Mouse (Mus musculus) CD4-positive, CD25-positive, alpha-beta regulatory T cell, adult 2 months (primary cell): ENCODE data around the gene Elp5.
A peak's percentile ranks its signal among the peaks of the same experiment; 100 is the strongest.
"Not testable (repeated sequence)": the region's sequence is repeated elsewhere in the genome, so short reads cannot be mapped to it uniquely, and the experiment has no call there.

ENCODE experiments used
- DNase-seq: peaks from one replicate; pipeline ENCODE4 v3.0.0-alpha.2; 2012; ENCODE audit warnings: low read depth, low spot score

Elp5 gene

DNA sequence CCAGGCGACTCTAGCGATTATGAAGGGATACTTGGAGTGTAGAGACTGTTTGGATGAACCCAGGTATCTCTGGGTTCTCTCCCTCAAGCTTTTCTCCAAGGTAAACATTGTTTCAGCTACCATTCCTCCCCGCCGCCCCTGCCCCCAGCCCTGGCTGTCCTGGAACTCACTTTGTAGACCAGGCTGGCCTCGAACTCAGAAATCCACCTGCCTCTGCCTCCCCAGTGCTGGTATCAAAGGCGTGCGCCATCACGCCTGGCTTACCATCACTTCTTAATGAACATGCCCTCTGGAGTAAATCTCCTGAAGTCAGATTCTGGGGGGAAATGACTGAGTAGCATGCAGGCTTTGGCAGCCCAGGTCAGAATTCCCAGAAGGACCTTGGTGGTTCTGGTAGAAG, at the start of gene Elp5:
TSS of gene Elp5 (minus strand) at position 293 of the 400 bp plus-strand sequence.
- DNase-seq = no peak

DNA sequence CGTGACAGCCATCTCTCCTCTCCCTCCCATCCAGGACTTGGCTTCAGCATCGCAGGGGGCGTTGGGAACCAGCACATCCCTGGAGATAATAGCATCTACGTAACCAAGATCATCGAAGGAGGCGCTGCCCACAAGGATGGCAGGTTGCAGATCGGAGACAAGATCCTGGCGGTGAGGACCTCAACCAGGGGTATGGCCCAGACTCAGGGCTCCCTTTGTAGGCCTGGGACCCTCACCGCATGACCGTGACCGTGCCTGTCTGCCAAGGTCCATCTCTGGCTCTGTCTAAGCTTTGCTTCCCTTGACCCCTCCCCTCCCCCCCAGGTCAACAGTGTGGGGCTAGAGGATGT, 49.0 kb upstream of the Elp5 start:
- DNase-seq = no peak

DNA sequence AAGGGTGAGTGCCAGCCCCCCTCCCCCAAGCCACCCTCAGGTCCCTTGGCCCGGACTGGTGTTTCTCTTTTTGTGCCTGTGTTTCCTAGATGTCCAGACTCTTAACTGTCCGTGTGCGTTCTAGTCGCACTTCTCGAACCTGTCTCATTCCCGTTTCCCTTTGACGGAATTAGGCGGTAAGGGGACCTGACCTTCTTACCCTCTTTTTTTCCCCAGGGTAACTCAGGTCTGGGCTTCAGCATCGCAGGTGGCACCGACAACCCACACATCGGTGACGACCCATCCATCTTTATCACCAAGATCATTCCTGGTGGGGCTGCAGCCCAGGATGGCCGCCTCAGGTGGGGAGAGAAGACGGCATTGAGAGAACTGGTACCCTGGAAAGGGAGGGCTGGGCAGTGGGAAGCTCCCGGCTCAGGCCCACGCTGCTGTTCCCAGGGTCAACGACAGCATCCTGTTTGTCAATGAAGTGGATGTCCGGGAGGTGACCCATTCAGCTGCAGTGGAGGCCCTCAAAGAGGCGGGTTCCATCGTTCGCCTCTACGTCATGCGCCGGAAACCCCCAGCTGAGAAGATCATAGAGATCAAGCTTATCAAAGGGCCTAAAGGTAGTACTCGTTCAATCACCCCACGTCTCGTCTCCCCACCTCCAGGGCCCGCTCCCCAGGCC, 48.5 kb upstream of the Elp5 start:
- no peak for DNase-seq

DNA sequence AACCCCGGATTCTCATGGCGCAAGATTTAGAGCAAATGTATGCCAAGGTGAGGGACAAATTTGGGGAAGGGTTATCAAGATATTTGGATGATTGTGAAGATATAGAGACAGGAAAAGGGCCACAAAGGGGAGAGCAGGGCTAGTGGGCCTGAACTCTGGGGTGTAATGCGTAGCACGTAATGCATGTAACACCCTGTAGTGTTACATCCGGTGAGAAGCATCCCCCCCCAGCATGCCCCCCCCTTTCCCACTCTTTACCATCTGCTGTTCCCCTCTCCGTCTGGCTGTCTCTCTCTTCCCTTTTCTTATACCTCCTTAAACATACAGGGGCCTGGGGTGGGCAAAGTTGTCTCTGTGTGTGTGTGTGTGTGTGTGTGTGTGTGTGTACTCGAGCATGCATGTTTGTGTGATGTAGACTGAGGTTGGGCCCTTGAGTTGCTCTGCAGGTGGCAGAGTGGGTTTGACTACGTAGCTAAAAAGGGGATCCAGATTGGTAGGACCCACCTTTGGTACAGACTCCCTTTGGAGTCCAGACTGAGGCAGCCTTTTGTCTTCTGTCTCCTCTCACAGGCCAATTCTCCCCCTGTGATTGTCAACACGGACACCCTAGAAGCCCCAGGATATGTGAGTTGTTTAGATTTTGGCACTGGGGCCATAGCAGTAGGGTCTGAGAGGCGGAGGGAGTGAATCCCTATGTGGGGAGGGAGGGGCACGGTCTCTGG, 47.7 kb upstream of the Elp5 start:
- no peak for DNase-seq

DNA sequence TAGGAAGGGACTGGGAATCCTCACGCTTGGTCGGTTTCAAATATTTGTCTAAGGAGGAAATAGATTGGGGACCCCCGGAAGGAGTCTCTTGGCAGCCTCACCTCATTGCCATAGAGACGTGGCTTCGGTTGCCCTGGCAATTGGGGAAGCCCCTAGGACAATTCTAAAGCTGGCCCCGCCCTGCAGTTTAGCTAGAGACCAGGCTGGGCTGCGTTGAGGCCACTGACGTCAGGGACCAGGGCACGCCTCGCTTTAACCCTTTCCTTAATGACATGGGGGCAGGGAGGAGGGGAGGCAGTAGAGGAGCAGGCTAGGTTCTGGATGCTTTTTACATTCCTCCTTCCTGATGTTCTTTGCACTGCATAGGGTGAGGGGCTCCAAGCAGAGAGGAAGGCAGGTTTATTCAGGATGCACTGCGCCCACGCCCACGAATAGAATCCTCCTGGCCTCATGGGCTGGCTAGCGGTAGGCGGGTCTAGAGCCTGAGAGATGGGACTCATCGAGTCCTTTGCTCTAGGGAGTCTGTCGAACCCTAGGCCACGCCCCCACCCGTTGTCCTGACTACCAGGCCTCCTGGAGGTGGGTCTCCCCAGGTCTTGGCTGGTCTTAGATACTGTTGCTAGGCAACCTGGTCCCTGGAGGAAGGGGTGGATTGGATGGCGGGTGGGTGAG, 46.9 kb upstream of the Elp5 start:
- DNase-seq = peak; percentile 94

DNA sequence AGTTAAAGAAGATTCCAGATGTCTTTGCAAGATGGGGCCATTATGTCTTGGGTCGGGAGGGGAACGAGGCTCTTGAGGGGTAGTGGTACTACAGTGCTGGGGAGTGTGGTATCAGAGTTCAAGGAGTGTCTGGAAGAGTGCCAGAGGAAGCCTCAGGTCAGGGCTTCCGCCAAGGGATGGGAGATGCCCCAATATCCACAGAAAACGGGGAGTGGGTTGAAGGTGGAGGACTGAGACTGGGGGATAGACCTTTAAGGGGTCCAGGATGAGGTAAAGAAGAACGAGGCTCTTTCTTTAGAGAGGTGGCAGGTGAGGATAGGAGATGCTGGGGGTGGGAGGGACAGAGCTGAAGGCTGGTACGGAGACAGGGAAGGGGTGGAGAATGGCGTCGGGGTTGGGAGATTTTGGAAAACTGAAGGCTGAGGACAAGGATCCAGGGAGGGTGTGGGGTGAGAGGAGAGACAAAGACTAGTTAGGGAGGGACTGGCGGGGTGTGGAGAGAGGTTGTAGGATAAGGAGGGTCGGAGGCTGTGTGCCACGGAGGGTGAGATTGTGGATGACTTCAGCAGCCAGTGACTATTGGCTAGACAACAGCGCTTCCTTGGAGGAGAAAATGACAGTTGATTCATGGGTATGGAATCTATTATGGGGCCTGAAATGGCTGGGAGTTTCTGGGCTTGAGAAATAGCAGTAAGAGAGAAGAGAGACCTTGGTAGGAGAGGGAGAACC, 46.2 kb upstream of the Elp5 start:
- peak; percentile 16 for DNase-seq

DNA sequence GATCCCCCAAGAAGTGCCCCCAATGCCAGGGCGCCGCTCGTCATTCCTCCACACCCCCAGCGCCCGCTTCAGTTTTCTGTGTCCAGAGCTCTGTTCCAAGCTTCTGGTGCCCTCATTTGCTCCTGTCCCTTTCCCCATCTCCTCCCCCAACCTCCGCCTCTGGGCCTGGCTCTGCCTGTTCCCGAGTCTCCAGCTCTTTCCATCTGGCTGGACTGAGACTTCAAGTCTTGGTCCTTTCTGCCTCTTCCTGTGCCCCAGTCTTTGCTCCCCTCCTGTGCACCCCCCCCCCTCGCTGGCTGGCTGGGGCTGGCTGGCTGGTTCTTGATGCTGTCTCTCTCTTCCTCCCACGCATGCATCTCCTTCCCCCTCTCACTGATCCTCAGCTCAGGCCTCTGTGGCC, 45.1 kb upstream of the Elp5 start:
- peak; percentile 72 for DNase-seq

DNA sequence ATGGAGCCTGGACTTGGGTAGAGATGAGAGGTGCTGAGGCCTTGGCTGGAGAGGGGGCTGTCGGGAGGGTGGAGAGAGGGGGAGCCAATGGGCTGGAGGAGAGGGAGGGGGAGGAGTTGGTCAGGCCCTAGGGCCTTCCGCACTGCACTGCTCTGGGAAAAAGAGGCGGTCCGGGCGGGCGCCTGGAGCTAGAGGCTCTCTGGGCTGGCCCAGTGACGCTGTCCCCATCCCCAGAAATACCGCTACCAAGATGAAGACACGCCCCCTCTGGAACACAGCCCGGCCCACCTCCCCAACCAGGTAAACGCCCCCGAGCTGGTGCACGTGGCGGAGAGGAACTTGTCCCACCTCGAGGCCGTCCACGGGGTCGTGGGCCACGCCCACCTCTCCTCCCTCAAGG, 44.4 kb upstream of the Elp5 start:
- DNase-seq = peak; percentile 14

DNA sequence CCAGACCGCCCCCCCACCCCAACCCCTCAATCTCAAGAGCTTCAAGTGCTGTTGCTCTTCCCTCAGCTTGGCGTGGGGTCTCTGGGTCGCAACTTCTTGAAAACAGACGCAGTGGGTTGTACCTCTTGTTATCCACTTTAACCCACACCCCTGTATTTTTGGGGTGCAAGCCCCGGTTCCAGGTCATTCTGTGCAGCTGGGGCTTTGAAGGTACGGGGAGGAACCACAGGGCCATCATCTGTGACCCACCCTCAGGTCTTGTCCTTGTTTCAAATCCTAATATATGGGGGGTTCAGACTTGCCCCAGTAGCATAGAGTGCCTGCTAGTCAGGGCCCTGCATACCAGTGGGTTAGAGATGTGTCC, 41.8 kb upstream of the Elp5 start:
- DNase-seq = no peak

DNA sequence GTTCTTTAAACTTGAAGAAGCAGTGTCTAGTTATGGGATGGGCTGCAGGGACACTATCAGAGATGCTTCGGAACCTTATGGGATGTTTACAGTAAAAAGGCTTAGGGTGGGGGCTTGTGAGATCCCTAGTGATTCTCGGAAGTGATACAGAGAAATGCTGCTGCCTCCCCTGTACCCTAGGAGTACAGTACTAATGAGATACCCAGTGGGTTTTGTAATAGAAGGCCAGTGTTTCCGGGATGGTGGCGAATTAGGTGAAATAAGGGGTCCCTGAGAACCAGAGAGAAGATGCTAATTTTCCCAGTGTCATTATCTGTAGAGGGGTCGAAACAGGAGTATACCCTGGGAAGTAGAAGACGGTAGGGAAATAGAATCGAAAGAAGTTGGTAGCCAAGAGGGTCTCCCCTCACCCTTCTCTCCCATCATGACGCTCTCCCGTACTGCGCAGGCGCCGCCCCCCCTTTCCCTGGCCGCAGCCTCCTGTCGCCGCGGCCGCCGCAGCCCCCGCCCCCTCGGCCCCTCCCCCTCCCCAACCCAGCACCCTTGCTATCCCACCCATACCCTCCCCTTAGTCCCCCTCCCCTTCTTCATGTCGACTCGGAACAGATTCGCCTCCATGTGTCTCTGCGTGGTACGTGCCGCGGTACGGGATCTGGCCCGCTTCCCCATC, 41.3 kb upstream of the Elp5 start:
- peak; percentile 34 for DNase-seq

DNA sequence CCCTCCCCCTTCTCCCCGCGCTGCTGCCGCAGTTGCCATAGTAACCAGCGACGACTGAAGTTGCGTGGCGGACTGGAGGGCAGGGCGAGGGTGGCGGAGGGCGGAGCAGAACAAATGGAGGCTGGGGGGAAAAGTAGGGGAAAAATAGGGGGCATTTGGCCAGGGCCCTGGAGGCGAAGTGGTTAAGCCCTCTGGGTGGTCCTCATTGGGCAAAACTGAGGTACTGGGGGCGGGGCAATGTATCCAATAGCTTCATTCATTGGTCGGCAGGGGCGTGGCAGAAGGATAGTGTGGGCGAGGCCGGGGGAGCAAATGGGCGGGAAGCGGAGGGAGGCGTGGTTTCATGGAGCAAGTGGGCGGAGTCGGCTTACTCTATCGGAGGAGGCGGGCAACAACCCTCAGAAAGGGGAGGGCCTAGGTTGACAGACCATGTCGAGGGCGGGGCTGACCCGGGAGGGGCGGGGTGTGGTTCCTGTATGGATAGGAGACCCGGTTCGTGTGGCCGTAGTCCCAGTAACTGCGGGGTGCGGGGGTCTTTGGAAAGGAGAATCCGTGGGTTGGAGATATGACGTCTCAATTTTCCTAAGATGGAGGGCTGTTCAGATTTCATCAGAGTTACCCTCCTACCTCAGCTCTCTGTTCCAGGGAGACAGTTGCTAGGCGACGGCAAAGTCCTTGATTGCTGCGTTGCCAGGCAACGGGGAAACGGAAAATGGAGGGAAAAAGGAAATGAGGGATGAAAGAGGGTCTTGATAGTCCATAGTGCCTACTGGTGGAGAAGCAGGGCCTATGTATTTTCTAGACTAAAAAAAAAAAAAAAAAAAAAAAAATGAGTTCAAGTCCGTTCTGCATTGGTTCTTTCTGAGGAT, 39.2 kb upstream of the Elp5 start:
- DNase-seq = peak; percentile 96

DNA sequence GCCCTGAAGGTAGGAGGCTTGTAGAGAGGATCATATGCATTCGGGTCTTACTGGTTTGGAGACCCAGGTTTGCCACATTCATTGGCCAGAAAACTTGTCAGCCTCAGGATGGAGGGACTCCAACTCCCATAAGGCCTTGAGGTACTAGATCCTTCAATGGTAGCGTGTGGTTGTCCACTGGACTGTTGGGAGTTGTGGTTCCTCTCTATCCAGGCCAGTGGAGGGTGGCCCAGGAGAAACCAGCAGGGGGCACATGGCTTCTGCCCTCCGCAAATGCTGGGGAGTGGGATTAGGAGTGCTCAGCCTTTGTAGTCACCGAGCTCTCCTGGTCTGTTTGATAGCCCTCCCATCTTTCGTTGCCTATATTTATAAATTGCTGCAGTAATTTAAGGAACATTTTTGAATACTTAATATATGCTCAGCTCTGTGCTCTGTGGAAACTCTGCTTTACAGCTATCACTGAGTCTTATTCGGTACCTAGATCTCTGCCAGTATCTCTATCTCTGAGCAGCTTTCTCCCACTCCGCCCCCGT, 38.5 kb upstream of the Elp5 start:
- peak; percentile 86 for DNase-seq

DNA sequence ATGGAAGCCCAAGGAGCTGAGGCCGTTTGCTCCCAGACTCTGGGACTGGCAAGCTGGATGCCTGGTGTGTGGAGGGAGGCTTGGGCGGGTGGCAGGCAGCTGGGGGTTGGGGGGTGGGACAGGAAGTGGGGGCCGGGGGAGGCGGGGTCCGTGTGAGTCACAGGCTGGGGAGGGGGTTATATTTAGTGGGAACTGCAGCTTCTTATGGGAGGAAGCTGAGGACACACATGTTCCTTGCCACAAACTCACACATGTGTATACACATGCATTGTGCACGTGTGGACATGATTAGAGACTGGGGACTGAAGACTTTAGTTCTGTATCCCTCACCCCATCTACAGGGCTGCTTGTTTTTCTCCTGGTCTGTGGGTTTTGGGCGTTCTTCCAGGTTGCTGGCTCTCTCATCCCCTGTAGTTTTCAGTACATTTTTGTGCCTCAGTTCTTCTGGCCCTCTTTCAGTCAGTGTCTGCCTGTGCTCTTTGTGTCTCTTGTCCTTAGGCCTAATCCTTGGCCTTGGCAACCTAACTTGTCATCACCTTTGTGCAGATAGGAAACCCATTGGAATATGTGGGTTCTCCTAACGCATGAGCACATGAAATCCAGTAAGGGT, 37.8 kb upstream of the Elp5 start:
- DNase-seq = peak; percentile 50

DNA sequence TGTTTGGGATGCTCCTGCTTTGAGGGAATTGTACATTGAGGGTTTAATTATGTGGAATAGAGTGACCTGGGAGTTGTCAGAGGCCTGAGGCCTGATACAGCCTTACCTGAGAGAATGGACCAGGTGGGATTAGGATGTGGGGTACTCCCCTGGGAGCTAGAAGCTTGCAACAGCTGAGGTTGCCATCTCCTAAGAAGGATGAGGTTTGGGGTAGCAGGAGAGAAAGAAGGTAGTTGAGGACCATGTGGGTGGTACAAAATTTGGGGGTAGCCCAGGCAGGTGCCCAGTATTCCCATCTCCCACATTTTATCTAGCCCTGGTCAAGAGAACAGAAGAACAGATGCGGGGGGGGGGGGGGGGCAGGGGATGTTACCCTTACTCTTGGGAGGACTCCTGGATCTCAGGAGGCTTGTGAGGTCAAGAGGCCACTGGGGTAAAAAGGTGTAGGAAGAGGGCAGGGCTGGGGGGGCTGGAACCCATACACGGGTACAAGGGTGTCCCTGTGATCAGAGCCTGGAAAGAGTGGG, 37.2 kb upstream of the Elp5 start:
- no peak for DNase-seq

DNA sequence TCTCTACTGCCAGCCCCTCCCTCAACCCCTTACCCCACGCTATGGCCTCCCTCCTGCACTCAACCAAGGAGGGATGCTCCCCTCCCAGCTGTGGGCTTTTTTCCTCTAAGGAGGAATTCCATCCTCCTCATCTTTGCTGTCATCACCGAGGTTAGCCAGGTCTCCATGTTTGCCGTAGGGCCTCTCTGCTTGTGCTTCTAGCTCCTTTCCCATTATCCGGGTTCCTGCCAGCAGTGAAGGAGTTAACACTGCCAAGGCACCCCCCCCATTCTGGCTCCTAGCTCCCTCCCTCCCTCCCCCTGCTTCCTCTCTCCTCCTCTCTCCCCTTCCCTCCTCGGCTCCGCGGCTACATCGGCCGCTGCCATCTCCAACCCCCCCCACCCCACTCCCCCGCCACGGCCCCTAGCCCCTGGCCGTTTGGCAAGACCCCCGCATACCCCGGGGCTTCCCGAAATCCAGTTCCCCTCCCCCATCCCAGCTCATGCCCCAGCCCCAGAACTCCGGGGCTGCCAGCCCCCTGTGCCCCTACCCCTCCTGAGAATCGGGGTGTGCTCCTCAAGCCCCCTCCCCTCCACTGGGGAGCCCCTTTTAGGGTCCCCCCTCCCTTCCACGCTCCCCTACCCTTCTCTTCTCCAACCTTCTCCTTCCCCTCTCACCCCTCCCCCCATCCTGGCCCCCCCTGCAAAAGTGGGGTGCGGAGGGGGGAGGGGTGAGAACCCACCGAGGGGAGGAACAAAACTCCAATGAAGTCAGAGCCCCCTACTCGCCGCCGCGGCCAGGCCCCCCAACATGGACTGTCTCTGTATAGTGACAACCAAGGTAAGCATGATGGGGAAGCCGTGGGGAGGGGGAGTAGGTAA, 36.0 kb upstream of the Elp5 start:
- peak; percentile 65 for DNase-seq

DNA sequence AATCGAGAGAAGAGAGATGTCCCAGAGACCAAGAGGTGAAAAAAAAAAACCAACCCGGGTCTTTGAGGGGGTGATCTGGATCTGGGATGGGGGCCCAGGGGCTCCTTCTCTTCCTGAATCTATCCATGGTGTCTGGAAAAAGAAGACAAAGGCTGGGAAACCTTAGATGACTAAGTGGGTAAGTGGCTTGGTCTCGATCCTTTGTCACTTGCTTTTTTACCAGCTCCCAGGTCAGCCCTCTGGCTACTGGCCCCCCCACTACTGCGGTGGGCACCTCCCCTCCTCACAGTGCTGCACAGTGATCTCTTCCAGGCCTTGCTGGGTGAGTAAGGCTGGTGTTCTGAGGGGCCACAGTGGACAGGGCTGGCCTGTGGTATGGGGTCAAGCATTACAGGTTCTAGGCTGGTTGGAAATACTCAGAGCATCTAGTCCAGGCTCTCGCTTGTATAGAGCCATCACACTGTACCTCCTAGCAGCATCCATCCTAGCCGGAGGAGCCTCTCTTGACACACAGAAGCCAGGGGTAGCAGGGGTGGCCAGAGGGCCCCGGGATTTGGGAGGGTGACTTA, 35.0 kb upstream of the Elp5 start:
- no peak for DNase-seq

DNA sequence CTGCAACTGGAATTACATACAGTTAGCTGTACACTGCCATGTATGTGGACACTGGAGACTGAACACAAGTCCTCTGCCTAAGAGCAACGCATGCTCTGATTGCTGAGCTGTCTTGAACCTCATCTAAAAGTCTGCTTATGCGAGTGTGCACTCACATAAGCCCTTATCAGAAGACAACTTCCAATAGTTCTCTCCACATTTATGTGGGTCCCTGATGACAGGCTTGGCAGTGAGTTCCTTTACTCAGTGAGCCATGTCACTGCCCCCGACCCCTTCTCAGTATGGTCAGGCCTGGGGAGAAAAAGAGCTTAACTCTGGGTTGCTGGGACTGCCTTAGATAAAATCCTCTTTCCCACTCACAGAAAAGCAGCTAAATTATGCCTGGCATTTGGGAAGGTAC, 34.4 kb upstream of the Elp5 start, which contains the start of gene Dlg4:
TSS of gene Dlg4 (plus strand) at position 274 of the 400 bp plus-strand sequence.
- no peak for DNase-seq

DNA sequence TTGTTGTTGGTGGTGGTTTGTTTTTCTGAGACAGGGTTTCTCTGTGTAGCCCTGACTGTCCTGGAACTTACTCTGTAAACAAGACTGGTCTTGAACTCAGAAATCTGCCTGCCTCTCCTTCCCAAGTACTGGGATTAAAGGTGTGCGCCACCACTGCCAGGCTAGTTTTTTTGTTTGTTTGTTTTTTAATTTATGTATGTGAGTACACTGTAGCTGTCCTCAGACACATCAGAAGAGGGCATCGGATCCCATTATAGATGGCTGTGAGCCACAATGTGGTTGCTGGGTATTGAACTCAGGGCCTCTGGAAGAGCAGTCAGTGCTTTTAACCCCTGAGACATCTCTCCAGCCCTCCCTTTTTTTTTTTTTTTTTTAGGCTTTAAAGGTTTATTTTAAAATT, 33.9 kb upstream of the Elp5 start:
- DNase-seq = not testable (repeated sequence)
